Mouse (Mus musculus) bone marrow macrophage, adult 2 months (primary cell): ENCODE measurements around the gene Ptpro.

Experiments used
- CTCF ChIP-seq: IDR thresholded peaks from 2 replicates; pipeline ENCODE4 v1.5.1; 2012; ENCODE audit warnings: low read depth, mild to moderate bottlenecking, low read length, moderate library complexity
- POLR2A ChIP-seq: IDR thresholded peaks from 2 replicates; pipeline ENCODE4 v1.6.1; 2012; ENCODE audit warnings: mild to moderate bottlenecking, low read depth, low read length, borderline replicate concordance

DNA sequence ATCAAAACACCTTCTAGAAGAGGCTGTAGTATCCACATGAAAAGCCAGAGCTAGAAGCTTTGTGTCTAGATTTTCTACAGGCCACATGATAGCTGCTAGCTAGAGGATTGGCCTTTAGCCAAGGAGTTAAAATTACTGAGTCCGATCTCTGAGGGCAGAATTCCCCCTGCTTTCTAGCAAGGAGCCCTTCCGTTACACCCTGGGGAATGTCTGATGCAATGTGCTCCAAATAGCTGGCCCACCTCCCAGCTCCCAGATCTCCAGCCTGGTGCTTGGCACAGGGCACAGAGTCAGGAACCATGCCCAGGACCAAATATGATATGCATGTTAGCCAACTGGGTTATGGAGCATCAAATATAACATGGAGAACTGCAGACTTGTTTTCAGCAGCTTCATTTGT is 213.1 kb downstream of the Ptpro start:
- TF ChIP-seq POLR2A (no peak), CTCF (no peak)
